Mouse (Mus musculus) hindbrain, embryonic 15.5 days (tissue): ENCODE measurements at regions not wholly inside any gene's neighbourhood (a gene's known extent, or its start where the extent isn't known, plus 50 kb on each side); places are given as distances from the start of the nearest gene placed in this dataset.

Source experiments
- ATAC-seq: fragments of 200-750 bp; cut with Nextera tagmentation; 2 replicates; pipeline ENCODE4 v1.8.0; 2017; ENCODE audit warnings: low read depth, moderate number of reproducible peaks, moderate TSS enrichment; ENCODE audit not compliant: low FRiP score
- H3K27ac ChIP-seq: fragments of 300-500 bp; sonication (generic); replicated peaks from 2 replicates; pipeline ENCODE4 v1.5.1; 2015; ENCODE audit warnings: mild to moderate bottlenecking, inconsistent platforms
- H3K27me3 ChIP-seq: fragments of 300-500 bp; sonication (generic); 2 replicates; pipeline ENCODE4 v1.6.1; 2015; ENCODE audit warnings: control low read depth, inconsistent platforms
- H3K36me3 ChIP-seq: fragments of 300-500 bp; sonication (generic); 2 replicates; pipeline ENCODE4 v1.6.1; 2015; ENCODE audit warnings: control low read depth, inconsistent platforms
- H3K4me1 ChIP-seq: fragments of 300-500 bp; sonication (generic); replicated peaks from 2 replicates; pipeline ENCODE4 v1.6.1; 2015; ENCODE audit warnings: control low read depth, inconsistent platforms
- H3K4me2 ChIP-seq: fragments of 300-500 bp; sonication (generic); 2 replicates; pipeline ENCODE4 v1.6.1; 2015; ENCODE audit warnings: moderate library complexity, mild to moderate bottlenecking, inconsistent platforms
- H3K4me3 ChIP-seq: fragments of 300-500 bp; sonication (generic); 2 replicates; pipeline ENCODE4 v1.5.1; 2015; ENCODE audit warnings: mild to moderate bottlenecking, inconsistent platforms
- H3K9ac ChIP-seq: fragments of 300-500 bp; sonication (generic); 2 replicates; pipeline ENCODE4 v1.6.1; 2015; ENCODE audit warnings: inconsistent platforms
- H3K9me3 ChIP-seq: fragments of 300-500 bp; sonication (generic); 2 replicates; pipeline ENCODE4 v1.6.1; 2016; ENCODE audit warnings: control low read depth, inconsistent platforms
- WGBS: fragments of 180-500 bp; shearing (Covaris S2); methylation state at CpG from one replicate; pipeline ENCODE4 v1.1.7; 2015; 5-methylcytosine and 5-hydroxymethylcytosine counted together

- H3K36me3 ChIP-seq = no peaks in the 10 kb centered on the region
- H3K27me3 ChIP-seq = no peaks in the 10 kb centered on the region
- no peak overlapping the region for H3K9ac ChIP-seq
- no peak overlapping the region for H3K4me2 ChIP-seq
- WGBS = 89% methylated on average over 5 of the region's 5 CpGs
- no peaks in the 10 kb centered on the region for H3K4me1 ChIP-seq
- no peaks in the 10 kb centered on the region for H3K9me3 ChIP-seq
- no peak overlapping the region for H3K4me3 ChIP-seq
- no peak overlapping the region for H3K27ac ChIP-seq
- ATAC-seq = no peak
Observed at GRCm38 (mm10) chr6:117237096-117237495, 68.8 kb downstream of the Cxcl12 start.

DNA sequence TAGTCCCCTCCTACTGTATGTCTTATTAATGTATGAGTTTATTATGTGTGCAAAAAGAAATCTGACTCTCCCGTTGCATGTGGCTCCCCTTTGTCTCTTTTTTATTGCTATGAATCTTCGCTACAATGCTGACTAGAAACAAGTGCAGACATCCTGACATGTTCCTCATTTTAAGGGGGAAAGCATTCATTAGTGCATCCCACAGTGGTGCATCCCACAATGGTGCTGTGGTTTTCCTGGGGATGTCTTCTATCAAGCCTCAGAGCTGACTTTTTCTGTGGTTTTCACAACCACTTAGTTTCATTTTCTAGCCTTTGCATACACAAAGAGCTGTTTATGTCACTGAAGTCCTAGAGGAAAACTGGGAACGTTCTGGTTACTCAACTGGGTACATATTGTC lies 72.9 kb downstream of the Cxcl12 start:
- no peaks in the 10 kb centered on the region for H3K36me3 ChIP-seq
- H3K27me3 ChIP-seq = no peaks in the 10 kb centered on the region
- H3K4me2 ChIP-seq = no peak overlapping the region
- H3K27ac ChIP-seq = no peak overlapping the region
- no peaks in the 10 kb centered on the region for H3K9me3 ChIP-seq
- 80% methylated on average over 3 of the region's 3 CpGs for WGBS
- no peak overlapping the region for H3K4me3 ChIP-seq
- no peaks in the 10 kb centered on the region for H3K4me1 ChIP-seq
- ATAC-seq = no peak
- H3K9ac ChIP-seq = no peak overlapping the region

- ATAC-seq = no peak
- 91% methylated on average over 5 of the region's 5 CpGs for WGBS
Observed at GRCm38 (mm10) chr6:117245398-117245797, 77.1 kb downstream of the Cxcl12 start.

GRCm38 (mm10) chr6:117245849-117246248 lies 77.5 kb downstream of the Cxcl12 start:
- no peak overlapping the region for H3K9ac ChIP-seq
- H3K4me2 ChIP-seq = no peak overlapping the region
- no peak for ATAC-seq
- no peaks in the 10 kb centered on the region for H3K36me3 ChIP-seq
- WGBS = 84% methylated on average over 6 of the region's 6 CpGs
- H3K9me3 ChIP-seq = no peaks in the 10 kb centered on the region
- 0 out of 2 replicates have a peak, but pooled peaks cover 4% of the 10 kb centered on the region for H3K4me1 ChIP-seq
- no peak overlapping the region for H3K4me3 ChIP-seq
- H3K27me3 ChIP-seq = no peaks in the 10 kb centered on the region
- H3K27ac ChIP-seq = no peak overlapping the region

More at GRCm38 (mm10) chr6:117245398-117245797, 77.1 kb downstream of the Cxcl12 start:
- H3K9me3 ChIP-seq = no peaks in the 10 kb centered on the region
- no peak overlapping the region for H3K4me2 ChIP-seq
- H3K27ac ChIP-seq = no peak overlapping the region
- H3K4me1 ChIP-seq = 0 out of 2 replicates have a peak, but pooled peaks cover 3% of the 10 kb centered on the region
- H3K4me3 ChIP-seq = no peak overlapping the region
- no peaks in the 10 kb centered on the region for H3K36me3 ChIP-seq
- no peak overlapping the region for H3K9ac ChIP-seq
- H3K27me3 ChIP-seq = no peaks in the 10 kb centered on the region

DNA sequence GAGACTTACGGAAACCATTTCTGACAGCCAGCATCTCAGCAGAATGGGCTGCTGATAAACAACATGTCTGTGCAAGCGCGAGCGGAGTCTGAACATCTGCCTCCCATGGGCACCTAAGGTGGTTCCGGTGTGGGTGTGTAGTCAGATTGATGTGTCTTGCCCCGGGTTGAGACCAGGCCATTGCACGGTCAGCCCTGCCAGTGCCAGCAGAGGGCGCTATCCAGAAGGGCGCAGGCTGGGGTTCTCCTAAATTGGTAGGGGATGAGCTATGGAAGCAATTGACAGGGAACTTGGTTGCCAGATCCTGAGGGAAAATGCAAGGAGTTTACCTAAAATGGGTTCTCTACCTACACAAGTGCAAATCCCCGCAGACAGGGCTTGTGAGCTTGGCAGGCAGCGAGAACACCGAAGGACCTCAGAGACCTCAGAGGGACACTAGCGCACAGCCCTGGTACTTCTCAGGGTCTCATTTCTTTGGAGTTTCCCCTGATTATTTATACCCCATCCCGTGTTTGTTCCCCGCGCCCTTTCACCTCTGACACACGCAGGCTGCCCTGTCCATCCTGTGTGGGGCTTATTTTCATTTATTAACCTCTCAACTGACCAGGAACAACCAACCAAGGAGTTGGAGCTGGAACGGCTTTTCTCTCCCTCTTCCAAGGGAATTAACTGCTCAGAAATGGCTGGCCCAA lies 81.0 kb downstream of the Cxcl12 start:
- WGBS = 81% methylated on average over 18 of the region's 18 CpGs
- no peak overlapping the region for H3K27ac ChIP-seq

GRCm38 (mm10) chr6:117250051-117250450 lies 81.7 kb downstream of the Cxcl12 start:
- Histone ChIP-seq H3K36me3 (no peaks in the 10 kb centered on the region), H3K27ac (no peak overlapping the region), H3K27me3 (no peaks in the 10 kb centered on the region), H3K4me3 (no peak overlapping the region), H3K4me1 (peaks cover 4% of the 10 kb centered on the region; the same call in 1 of the 2 replicates), H3K9ac (no peak overlapping the region), H3K9me3 (no peaks in the 10 kb centered on the region), H3K4me2 (no peak overlapping the region)
- WGBS = 26% methylated on average over 2 of the region's 2 CpGs
- no peak for ATAC-seq

More for the DNA sequence above, 81.0 kb downstream of the Cxcl12 start:
- H3K27me3 ChIP-seq = no peaks in the 10 kb centered on the region
- H3K36me3 ChIP-seq = no peaks in the 10 kb centered on the region
- H3K4me1 ChIP-seq = peaks cover 4% of the 10 kb centered on the region; the same call in 1 of the 2 replicates
- no peak overlapping the region for H3K9ac ChIP-seq
- no peak overlapping the region for H3K4me2 ChIP-seq
- no peak for ATAC-seq
- H3K4me3 ChIP-seq = no peak overlapping the region
- H3K9me3 ChIP-seq = no peaks in the 10 kb centered on the region

- H3K4me2 ChIP-seq = no peak overlapping the region
- no peak overlapping the region for H3K4me3 ChIP-seq
- no peak for ATAC-seq
- H3K27me3 ChIP-seq = no peaks in the 10 kb centered on the region
- peaks cover 7% of the 10 kb centered on the region; the same call in 1 of the 2 replicates for H3K4me1 ChIP-seq
- H3K27ac ChIP-seq = no peak overlapping the region
- no peak overlapping the region for H3K9ac ChIP-seq
- H3K9me3 ChIP-seq = no peaks in the 10 kb centered on the region
- H3K36me3 ChIP-seq = no peaks in the 10 kb centered on the region
- 70% methylated on average over 12 of the region's 12 CpGs for WGBS
Observed at GRCm38 (mm10) chr6:117251383-117251925, 83.1 kb downstream of the Cxcl12 start.

DNA sequence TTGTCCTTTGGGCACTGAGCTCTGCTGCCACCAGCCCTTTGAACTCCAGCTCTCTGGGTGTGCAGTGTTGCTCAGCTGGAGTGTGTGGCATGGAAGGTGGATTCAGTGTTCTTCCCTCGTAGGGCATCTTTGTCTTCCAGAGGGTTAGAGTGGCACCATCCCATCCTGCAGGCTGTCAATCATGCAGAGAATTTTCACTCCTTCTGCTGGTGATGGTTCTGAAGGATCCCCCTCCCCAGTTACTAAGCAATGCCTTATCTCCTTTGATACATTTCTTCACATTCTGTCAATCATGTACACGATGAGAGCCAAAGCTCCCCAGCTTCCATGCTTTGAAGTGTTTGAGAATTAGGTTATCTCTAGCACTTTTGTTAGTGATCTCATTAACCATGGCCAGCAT lies 84.0 kb downstream of the Cxcl12 start:
- Histone ChIP-seq H3K27ac (no peak overlapping the region), H3K9ac (no peak overlapping the region), H3K9me3 (no peaks in the 10 kb centered on the region), H3K4me2 (no peak overlapping the region), H3K36me3 (no peaks in the 10 kb centered on the region), H3K4me3 (no peak overlapping the region), H3K27me3 (no peaks in the 10 kb centered on the region), H3K4me1 (peaks cover 7% of the 10 kb centered on the region; the same call in 1 of the 2 replicates)
- ATAC-seq = no peak
- WGBS = 66% methylated on average over 2 of the region's 2 CpGs

DNA sequence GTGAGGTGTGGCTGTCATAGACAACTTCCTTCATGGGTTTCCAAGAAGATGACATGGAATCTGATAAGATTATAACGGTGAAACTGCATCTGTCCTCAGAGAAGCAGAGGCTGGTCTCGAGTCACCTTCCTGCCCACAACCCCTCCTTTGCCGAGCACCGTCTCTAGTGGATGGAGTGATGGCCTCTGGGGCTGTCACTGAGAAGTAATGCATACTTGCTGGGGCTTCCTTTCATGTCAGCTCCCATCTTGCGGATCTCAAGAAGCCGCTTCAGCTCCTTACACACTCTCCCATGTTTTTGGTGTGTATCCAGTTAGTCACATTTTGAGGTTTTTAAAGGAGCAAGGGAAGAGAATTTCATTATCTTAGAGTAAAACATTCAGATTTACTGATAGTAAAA lies 84.7 kb downstream of the Cxcl12 start:
- peaks cover 7% of the 10 kb centered on the region; the same call in 1 of the 2 replicates for H3K4me1 ChIP-seq
- no peak overlapping the region for H3K9ac ChIP-seq
- no peak overlapping the region for H3K4me3 ChIP-seq
- H3K27ac ChIP-seq = no peak overlapping the region
- H3K4me2 ChIP-seq = no peak overlapping the region
- no peaks in the 10 kb centered on the region for H3K27me3 ChIP-seq
- WGBS = 85% methylated on average over 6 of the region's 6 CpGs
- no peak for ATAC-seq
- H3K9me3 ChIP-seq = no peaks in the 10 kb centered on the region
- H3K36me3 ChIP-seq = no peaks in the 10 kb centered on the region

DNA sequence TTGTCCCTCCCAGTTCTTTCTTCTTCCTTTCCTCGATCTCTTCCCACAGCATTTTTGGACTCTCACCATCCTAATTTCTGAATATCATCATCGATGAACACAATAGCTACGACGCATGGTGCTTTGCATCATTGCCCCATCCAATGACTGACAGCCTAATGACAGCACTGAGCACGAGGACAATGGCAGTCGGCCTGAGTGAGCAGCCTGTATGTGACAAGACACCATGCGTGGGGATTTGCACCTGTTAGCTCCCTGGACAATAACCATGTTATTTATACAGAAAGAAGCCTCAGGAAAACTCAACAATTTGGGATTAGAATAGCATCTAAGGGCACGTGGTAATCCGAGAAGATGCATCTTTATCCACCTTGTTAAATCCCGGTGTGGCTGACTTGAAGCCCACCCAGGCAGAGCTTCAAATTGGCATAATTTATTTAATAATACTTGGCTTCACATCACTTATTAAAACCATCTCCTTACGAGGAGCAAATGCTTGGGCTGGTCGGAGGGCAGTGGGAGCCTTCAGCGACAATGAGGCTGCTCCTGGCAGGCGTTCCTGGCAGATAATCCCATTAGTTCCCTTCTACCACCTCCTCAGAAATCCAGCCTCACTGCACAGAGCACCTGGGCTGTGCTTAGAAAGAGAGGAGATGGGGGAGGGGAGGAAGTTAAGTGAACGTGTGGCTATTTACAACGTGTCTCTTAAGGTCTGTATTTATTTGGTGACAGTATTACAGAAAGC lies 85.4 kb downstream of the Cxcl12 start:
- Histone ChIP-seq H3K27me3 (no peaks in the 10 kb centered on the region), H3K36me3 (no peaks in the 10 kb centered on the region), H3K27ac (no peak overlapping the region), H3K9ac (no peak overlapping the region), H3K4me1 (peaks cover 7% of the 10 kb centered on the region; the same call in 1 of the 2 replicates), H3K9me3 (no peaks in the 10 kb centered on the region), H3K4me3 (no peak overlapping the region), H3K4me2 (no peak overlapping the region)
- WGBS = 38% methylated on average over 16 of the region's 16 CpGs
- ATAC-seq = peak; percentile 55; the same call in 1 of the 2 replicates

DNA sequence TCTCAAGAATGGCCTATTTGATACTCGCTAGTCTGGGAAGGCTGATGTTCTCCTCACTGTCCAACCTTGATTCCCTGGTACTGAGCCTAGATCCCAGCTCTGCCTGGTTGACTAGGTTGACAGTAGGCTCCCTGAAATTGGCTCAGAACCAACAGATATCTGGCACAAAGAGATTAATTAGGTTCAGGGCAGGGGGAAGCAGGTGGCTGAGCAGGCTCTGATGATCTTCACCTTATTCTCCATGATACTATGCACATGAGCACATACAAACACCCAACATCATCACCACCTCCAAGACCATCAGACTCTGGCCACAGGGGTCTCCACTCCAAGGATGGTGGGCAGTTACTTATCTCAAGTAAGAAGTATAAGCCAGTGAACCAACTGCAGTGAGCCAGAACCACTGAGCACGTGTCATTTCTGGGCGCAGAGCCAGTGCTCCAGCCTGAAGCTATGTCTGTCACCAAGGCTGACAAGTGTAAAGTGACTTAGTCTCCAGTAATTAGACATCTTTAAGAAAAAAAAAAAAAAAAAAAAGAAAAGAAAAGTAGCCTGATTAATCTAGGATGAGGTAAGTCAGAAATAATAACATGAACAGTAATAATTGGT lies 86.4 kb downstream of the Cxcl12 start:
- ATAC-seq = peak; percentile 83
- H3K36me3 ChIP-seq = no peaks in the 10 kb centered on the region
- H3K4me3 ChIP-seq = no peak overlapping the region
- H3K4me1 ChIP-seq = peaks cover 7% of the 10 kb centered on the region; the same call in 1 of the 2 replicates
- no peak overlapping the region for H3K4me2 ChIP-seq
- H3K27ac ChIP-seq = peak overlapping the region; percentile 3; the same call in 1 of the 2 replicates
- WGBS = 63% methylated on average over 3 of the region's 3 CpGs
- H3K9ac ChIP-seq = no peak overlapping the region
- H3K27me3 ChIP-seq = no peaks in the 10 kb centered on the region
- H3K9me3 ChIP-seq = no peaks in the 10 kb centered on the region
